Mouse (Mus musculus) spleen, adult 12 weeks (tissue): ENCODE data around the gene 4930558C23Rik.
"Not testable (repeated sequence)": the region's sequence is repeated elsewhere in the genome, so short reads cannot be mapped to it uniquely, and the experiment has no call there.

Source experiments
- DNase-seq: peaks from one replicate; pipeline ENCODE4 v3.0.0; 2022; ENCODE audit warnings: low spot score

Gene 4930558C23Rik

DNA sequence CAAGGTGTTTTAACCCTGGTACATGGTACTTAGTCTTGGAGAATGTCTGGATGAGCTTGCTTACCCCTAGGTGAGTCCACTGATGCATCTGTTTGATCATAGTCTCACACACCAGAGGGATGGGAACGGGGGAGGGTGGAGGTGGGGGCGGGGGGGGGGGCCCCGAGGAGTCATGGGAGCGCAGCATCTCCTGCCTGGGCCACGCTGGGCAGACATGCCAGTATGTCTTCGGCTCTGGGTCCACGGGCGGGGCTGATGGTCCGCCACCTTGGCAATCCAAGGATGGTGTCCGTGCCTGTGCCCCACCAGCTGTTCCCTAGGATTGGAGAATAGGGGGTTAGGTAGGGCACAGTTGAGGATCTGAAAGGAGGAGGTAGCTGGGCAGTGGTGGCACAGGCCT lies 29.4 kb downstream of the 4930558C23Rik start:
- DNase-seq: no peak

DNA sequence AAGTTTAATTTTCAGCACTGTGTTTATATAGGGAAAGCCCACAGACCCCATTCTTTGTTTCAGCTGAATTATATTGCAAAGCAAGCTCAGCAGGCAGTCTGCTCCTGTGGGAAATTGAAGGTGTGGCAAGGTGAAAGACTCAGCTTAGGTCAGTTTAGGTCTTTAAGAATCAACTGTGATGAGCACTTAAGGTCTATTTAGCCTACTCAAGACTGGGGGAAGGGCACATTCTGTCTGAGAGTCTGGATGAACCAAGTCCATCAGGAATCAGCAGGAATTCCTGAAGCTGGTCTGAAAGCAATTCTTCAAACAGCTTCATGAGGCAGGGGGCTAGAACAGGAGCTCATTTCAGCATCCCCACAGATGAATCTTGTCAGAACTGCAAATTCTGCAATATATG lies 32.5 kb downstream of the 4930558C23Rik start:
- no peak for DNase-seq

DNA sequence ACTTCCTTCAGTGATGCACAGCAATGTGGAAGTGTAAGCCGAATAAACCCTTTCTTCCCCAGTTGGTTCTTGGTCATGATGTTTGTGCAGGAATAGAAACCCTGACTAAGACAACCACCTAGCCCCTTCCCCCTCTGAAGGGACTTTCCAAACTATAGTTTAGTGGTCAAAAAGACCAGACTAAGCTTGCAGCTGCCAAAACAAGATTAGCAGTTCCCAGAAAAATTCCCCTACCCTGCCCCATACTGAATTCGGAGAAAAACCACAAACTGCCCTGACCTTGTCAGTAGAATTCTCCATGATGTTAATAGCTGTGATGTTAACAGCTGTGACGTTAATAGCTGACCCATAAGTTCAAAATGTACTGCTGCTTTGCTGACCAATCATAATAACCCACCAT lies 42.4 kb downstream of the 4930558C23Rik start:
- DNase-seq: not testable (repeated sequence)

DNA sequence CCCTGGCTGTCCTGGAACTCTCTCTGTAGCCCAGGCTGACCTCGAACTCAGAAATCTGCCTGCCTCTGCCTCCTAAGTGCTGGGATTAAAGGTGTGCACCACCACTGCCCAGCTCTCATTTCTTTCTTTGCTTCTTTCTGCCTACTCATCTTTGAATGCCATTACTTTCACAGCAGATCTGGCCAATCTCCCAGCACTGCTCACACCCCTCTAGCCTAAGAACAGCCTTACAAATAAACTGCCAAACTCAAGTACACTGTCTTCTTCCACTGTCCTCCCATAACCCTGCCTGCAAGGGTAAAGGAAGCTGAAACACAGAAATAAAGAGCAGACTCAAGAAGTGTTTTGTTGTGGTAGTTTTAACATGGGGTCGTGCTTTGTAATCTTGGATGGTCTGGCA lies 44.9 kb downstream of the 4930558C23Rik start:
- DNase-seq: no peak

DNA sequence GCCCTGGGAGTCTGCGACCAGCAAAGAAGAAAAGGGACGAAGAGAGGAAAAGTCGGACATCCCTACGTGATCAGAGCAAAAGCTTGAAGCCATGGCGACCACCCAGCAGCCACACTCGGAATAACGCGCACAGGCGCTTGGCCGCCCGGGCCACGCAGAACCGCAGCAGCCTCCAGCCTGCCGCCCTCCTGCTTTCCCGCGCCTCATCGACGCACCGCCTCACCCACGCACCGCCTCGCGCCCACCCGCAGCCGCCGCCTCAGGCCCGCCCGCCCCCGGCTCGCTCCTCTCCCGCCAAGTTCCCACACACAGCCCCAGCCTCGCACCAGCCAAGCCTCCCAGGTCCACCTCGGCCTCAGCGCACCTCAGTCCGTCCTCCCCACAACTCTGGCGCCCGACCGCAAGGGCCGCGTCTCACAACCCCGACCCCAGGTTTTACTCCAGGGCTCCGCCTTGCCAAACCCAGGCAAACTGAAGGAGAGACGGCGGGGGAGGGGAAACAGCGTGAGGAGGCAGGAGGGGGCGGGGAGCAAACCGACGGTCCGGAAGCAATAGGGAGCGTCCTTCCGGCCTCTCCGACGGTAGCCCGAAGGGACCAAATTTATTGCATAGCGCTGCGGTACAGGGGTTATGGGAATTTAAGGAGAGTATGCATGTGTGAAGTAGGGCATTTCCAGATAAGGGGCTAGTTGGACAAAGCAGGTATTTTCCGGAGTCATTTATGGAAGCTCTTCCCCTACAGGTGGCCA lies 45.8 kb downstream of the 4930558C23Rik start, which contains the start of gene Setdb1:
Setdb1 (minus strand) TSS at position 502 of the 749 bp plus-strand sequence.
- DNase-seq: peak; percentile 84

DNA sequence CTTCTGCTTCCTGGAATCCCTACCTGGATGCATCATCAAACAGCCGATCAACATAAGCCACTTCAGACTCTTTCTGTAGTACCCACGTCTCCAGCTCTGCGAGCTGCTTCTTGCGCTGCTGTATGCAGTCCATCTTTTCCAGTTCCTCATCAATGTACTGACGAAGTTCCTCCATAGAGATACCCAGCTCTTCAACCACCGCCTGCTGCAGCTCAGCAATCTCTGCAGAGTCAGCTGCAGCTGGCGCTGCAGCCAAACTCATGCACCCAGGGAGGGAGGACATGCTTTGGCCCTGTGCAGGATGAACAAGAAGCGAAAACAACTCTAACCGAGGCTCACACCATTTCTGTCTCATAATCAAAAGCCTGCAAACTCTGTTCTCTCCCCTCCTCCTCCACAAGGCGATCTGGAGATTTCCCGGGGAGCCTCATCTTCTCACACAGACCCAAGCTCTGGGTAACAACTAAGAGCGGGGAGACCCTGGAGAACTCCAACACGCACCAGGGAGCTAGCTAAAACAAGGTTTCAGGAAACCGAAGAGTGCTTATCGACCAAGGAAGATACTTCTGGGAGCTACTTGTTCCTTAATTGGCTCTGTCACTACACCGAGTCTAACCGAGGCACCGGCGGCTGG lies 46.6 kb downstream of the 4930558C23Rik start:
- DNase-seq: peak; percentile 3

DNA sequence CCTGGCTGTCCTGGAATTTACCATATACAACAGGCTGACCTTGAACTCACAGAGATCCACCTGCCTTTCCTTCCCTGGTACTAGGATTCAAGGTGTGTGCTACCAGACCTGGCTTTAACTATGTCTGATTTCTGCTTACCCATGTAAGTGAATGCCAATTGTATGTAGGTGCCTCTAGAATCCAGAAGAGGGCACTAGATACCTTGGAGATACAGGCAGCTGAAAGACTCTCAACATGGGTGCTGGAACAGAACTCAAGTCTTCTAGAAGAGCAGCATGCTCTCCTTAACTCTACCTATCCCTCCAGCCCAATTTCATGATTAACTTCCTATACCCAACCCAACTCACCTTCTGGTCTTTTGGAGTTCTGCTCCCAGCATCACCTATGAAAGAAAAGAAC lies 53.1 kb downstream of the 4930558C23Rik start:
- DNase-seq: no peak

DNA sequence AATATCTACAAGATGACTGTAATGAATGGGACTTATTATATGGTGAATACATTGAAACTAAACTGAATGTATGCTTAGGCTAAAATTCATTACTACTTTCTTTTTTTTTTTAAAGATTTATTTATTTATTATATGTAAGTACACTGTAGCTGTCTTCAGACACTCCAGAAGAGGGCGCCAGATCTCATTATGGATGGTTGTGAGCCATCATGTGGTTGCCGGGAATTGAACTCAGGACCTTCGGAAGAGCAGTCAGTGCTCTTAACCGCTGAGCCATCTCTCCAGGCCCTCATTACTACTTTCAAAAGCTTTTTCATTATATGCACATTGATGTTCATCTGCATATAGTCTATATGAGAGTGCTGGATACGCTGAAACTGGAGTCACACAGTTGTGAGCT lies 54.3 kb downstream of the 4930558C23Rik start:
- not testable (repeated sequence) for DNase-seq

DNA sequence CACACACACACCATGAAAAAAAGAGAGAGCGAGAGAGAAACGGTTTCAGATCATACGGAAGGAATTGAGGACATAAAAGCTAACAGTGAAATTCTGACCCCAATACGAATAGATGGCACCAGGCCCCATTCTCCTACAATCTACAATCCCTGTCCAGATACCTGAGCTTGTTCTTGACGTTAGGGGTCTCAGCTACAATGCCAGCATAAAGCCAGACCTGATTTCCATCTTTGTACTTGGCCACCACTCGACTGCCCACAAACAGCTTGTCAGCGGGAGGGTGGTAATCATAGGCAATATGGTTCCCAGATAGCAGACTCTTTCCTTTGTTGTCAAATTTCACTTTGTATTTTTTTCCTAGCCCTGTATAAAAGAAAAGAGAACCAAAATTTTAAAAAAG lies 56.2 kb downstream of the 4930558C23Rik start:
- DNase-seq: no peak

DNA sequence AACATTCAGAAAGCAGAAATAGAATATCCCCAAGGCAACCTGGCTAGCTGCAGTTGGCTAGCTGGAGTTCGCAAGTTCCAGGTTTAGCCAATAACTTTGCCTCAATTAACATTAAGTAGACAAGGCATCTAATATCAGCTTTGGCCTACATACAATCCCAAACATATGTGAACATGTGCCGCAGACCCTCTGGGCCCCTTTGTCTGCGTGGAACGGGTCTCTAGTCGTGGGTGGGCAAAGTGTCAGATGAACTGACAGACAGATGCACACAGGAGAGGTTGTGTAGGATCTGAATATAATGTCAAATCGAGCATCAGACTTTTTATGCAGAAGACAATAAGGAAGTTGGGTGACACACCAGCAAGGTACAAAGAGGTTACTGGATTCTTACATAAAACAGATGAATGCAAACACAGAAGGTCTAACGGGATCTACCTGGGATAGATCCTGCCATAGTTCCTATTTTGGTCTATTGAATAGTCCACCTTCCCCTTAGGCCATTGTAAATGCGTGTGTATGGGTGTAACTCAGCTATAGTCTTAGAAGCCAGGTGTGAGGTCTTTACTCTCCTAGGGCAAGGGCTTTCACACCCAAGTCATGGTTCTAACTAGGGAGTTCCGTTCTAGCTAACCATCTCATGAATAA lies 59.2 kb downstream of the 4930558C23Rik start:
- not testable (repeated sequence) for DNase-seq

DNA sequence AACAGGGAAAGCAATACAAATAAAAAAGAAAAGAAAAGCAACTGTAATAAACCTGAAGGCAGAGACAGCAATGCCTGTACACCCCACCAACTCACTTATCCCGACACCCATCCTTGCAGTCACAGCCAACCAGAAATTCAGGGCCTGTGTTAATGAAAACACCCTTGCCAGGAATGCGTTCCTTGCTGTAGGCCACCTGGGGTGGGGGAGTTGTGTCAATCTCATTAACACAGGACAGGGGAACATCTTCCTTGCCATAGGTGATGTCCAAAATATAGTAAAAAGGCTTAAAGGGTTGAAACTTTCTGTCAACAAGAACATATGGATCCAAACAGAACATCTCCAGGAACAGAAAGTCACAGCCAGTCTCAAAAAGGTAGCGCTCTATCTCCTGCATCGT lies 64.4 kb downstream of the 4930558C23Rik start:
- no peak for DNase-seq

DNA sequence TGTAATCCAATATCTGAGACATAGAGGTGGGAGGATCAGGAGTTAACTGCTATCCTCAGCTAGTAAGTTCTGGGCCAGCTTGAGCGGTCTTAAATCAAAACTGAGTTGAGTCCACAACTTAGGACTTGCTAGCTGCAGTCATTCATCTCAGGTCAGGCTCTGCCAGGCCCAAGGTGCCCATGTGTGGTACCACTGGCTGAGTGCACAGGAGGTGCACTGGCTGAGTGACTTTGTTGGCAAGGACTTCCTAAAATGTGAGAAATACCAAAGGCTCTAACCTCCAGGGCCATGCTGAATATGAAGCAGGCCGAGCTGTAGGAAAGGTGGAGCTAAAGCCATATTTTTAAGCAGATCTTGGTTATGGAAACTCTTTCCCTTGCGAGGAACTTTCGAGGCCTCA lies 65.3 kb downstream of the 4930558C23Rik start:
- no peak for DNase-seq
